Mouse (Mus musculus) 3T3-L1 (cell line): Measurements from ENCODE around the gene Zfp420.

Experiments used
- DNase-seq: peaks from one replicate; pipeline ENCODE4 v3.0.0-alpha.2; 2015; ENCODE audit warnings: low read depth, low spot score

Gene Zfp420

GRCm38 (mm10) chr7:29898351-29898750 lies 38.6 kb downstream of the Zfp420 start:
- no peak for DNase-seq

DNA sequence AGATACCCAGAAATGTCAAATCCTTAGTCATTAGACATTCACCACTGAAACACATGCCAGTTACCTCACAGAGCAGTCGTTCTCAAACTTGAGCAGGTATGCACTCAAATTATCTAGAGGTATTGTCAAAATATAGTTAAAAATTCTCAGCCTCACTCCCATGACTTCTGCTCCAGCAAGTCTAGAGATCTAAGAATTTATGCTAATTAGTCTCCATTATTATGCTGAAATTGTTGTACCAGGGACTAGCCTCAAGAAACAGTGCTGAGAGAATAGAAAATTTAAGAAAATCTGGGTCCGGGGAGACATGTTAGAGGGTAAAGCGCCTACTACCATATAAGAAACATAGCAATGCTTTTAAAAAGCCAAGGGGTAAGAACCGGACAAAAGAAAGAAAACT lies 44.3 kb downstream of the Zfp420 start:
- DNase-seq = no peak

DNA sequence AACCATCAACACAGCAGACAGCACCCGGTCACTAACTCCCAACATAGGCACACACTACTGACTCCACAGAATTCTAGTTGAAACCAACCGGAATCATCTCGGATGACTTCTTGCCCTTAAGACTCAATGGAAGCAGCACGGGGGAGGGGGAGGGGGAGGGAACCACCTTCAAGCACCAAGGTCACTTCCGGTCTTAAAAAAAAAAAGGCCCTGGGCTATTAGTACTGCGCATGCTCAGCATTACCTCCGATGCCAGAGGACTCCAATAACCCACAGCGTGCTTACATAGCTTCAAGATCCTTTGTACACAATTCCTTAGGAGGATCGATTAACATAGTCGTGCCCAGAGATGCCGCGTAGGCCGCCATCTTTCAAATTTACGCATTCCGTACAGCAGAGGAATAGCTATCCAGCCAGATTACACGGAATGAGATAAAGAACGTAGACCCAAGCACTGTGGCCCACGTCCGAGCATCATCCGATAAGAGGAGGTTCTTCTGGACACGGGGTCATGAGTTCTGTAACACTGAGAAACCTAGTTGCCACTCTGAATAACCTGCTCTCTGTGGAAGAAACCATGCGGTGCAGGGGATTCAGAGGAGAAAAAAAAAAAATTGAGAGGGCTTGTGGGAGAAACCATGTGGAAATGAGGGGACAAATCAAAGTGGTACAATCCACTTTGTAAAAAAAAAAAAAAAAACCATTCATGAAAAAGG lies 46.3 kb downstream of the Zfp420 start, which contains the start of gene Zfp27:
Zfp27 (minus strand) TSS at position 607 of the 716 bp plus-strand sequence.
- DNase-seq = peak; percentile 89

- no peak for DNase-seq
Observed at GRCm38 (mm10) chr7:29906682-29907058, 46.9 kb downstream of the Zfp420 start.

GRCm38 (mm10) chr7:29907206-29907605 lies 47.4 kb downstream of the Zfp420 start:
- DNase-seq = no peak

DNA sequence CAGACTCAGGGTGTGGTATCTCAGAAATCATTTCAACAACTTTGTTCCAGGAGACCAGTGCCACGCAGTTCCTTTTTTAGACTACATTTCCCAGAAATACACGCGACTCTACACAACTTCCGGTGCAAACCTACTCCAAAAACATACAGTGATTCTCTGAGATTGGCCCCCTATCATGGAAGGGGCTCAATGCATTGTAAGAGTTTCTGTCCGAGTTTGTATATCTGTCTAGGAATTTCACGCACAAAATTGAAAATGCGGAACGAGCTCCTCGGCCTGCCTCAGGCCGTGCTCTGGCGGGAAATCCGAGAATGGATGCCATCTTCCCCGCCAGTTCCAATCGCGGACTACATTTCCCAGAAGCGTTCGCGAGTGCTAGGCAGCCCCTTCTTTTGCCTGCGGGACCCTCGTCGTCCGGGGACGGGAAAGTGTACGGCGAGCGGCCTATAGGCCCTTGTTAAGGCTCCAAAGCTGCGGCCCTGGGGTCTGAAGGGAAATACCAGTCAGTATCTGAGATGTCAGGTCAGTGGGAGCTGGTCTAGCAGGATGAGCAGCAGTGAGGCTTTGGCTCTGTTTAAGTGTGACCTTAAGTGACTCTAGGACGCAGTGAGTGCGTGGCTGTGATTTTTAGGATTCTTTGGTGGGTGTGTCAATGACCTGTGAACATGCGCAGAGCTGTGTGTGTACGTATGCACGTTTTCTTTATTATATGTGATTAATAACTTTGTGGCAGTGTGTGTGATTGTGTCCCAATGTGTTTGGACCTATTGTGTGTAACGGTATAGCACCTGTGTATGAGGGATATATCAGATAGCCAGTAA lies 48.6 kb downstream of the Zfp420 start, which contains the start of gene Zfp383:
Zfp383 (plus strand) TSS at position 94 of the 821 bp plus-strand sequence.
- DNase-seq = peak; percentile 79

GRCm38 (mm10) chr7:29910252-29910651 lies 50.5 kb downstream of the Zfp420 start:
- DNase-seq = no peak

- no peak for DNase-seq
Observed at GRCm38 (mm10) chr7:29912172-29912571, 52.4 kb downstream of the Zfp420 start.

GRCm38 (mm10) chr7:29917371-29918061 lies 57.7 kb downstream of the Zfp420 start:
- no peak for DNase-seq

- DNase-seq = no peak
Observed at GRCm38 (mm10) chr7:29918062-29918453, 58.3 kb downstream of the Zfp420 start.

DNA sequence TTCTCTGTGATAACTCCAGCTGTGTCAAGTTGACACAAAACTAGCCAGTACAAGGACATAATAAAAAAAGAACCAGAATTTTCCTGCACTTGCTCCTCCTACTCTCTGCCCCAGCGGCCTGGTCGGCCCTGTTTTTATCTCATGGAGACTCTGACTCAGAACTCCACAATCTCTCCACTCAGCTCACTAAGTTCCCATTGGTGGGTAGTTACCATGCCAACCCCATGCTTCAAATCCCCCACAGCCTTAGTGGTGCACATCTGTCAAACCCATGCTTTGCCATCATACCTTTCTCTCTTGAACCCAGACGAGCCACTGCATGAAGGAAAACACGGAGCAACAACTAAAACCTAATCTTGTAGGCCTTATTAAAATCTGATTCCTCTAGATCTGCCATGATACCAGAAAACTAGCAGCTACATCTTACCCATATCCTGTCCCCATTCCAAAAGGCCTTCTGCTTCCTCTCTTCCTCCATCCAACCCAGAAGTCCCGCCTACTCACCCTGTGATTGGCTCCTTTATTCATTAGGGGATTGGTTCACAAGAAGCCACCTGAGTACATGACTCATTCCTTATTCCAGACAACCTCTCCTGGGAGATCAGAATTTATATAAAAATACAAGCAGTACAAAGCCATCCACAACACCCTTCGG lies 61.8 kb downstream of the Zfp420 start:
- peak; percentile 71 for DNase-seq

- no peak for DNase-seq
Observed at GRCm38 (mm10) chr7:29922780-29923179, 63.0 kb downstream of the Zfp420 start.
